In the genomic region with DNA sequence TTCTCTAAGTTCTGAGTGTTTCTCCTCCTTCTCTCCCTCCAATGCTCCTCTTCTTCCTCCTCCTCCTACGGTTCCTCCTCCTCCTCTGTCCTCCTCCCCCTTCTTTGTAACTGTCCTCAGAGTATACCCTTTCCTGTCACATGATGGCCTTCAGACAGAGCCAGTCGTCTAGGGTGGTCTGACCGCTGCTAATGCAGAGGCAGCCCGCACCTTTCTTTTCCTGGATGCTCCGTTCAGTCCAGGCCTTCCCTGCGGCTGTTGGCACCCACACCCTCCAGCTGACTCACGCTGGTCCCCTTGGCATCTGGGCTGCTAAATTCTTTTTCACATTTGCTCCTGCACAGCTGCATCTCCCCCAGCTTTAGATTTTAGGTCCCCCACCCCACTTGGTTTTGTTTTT, we compare ENCODE assay signal across 9 mouse cellular contexts. TPM values are rescaled to one million over a fixed set of nuclear protein-coding genes. Genes with fewer than 3 reads are reported as not detected.
DNase-seq lines count a peak whose midpoint lies in the region; ATAC-seq lines count a peak whose summit lies in the region.
"Had no signal": no experiment of that assay in that cellular context is flagged by ENCODE, and none has a peak within 500 bp of the region (broad histone marks: within the 10 kb centered on the region; RNA-seq: fewer than 3 reads in every experiment).

No protein-coding gene starts in this region.

- 34% methylated on average over 7 of the region's 7 CpGs for WGBS in intestine, embryonic 16.5 days
- 30% methylated on average over 7 of the region's 7 CpGs for WGBS in midbrain, embryonic 13.5 days

- H3K27me3 ChIP-seq in intestine, embryonic 16.5 days (replicated peaks; ENCODE audit: control insufficient read depth, insufficient read depth, low read length) = no peaks in the 10 kb centered on the region
- H3K27me3 ChIP-seq in midbrain, embryonic 13.5 days = no peaks in the 10 kb centered on the region

- H3K4me3 ChIP-seq in intestine, embryonic 16.5 days (ENCODE audit: low read length) = no peak overlapping the region
- no peak overlapping the region for H3K4me3 ChIP-seq in midbrain, embryonic 13.5 days (replicated peaks)

- peak; percentile 22; the same call in 1 of the 2 replicates for ATAC-seq in intestine, embryonic 16.5 days
- no peak for ATAC-seq in midbrain, embryonic 13.5 days

- no peak overlapping the region for H3K4me2 ChIP-seq in intestine, embryonic 16.5 days (ENCODE audit: low read depth, low read length)
- no peak overlapping the region for H3K4me2 ChIP-seq in midbrain, embryonic 13.5 days (replicated peaks)

- no peak overlapping the region for H3K9ac ChIP-seq in intestine, embryonic 16.5 days (ENCODE audit: low read depth, low read length)
- no peak overlapping the region for H3K9ac ChIP-seq in midbrain, embryonic 13.5 days (replicated peaks)

- no peaks in the 10 kb centered on the region for H3K9me3 ChIP-seq in intestine, embryonic 16.5 days (ENCODE audit: control insufficient read depth, low read length)
- H3K9me3 ChIP-seq in midbrain, embryonic 13.5 days = no peaks in the 10 kb centered on the region

- H3K27ac ChIP-seq in intestine, embryonic 16.5 days (ENCODE audit: low read length) = peak overlapping the region; percentile 78
- peak overlapping the region; percentile 61 for H3K27ac ChIP-seq in midbrain, embryonic 13.5 days

- H3K36me3 ChIP-seq in intestine, embryonic 16.5 days (ENCODE audit: control insufficient read depth, insufficient read depth, low read length) = no peaks in the 10 kb centered on the region
- H3K36me3 ChIP-seq in midbrain, embryonic 13.5 days = no peaks in the 10 kb centered on the region

- peak; percentile 65 to 79 for DNase-seq in adrenal gland, adult (ENCODE audit: inconsistent age in 2 of 2, low spot score in 1 of 2)
- DNase-seq in adrenal gland, postnatal 4 days (ENCODE audit: low spot score in 2 of 2) = no peak
- DNase-seq in adrenal gland, postnatal 25 days = peak; percentile 62
- DNase-seq in gastrocnemius, postnatal 10 days = peak; percentile 60
- DNase-seq in spleen, postnatal 14 days (ENCODE audit: low spot score in 2 of 2) = no peak
- DNase-seq in yolk sac, embryonic 10.5 days (ENCODE audit: low spot score) = no peak

- peaks cover 19% of the 10 kb centered on the region for H3K4me1 ChIP-seq in intestine, embryonic 16.5 days (ENCODE audit: control insufficient read depth, insufficient read depth, low read length)
- H3K4me1 ChIP-seq in midbrain, embryonic 13.5 days (replicated peaks) = peaks cover 20% of the 10 kb centered on the region

RNA-seq across cellular contexts. Expression of a gene that starts 9.8 kb away (rescaled TPM):
- total RNA-seq in adrenal gland, postnatal 4 days (2021) = under 1 TPM in 1 of 2 experiments, not detected in 1; 0.76 TPM
- total RNA-seq in adrenal gland, postnatal 25 days (2021) = not detected in 2 replicates
- total RNA-seq in gastrocnemius, postnatal 10 days (2021) = not detected
- polyA plus RNA-seq in intestine, embryonic 16.5 days (2015; fragmentation: Nextera tagmentation; extraction: Ambion mirVana) = not detected in 2 replicates
- not detected in 2 replicates for polyA plus RNA-seq in midbrain, embryonic 13.5 days (2015; fragmentation: Nextera tagmentation; extraction: Ambion mirVana)
- total RNA-seq: heart, postnatal 36 days had no signal

RNA-seq across cellular contexts. Expression of a gene that starts 33.0 kb away (rescaled TPM):
- total RNA-seq in adrenal gland, postnatal 4 days (2021) = 10 to 100 TPM; 74.9 to 76.1 TPM
- 71.1 and 80.0 TPM in 2 replicates for total RNA-seq in adrenal gland, postnatal 25 days (2021)
- 10 to 100 TPM; 29.7 to 36.9 TPM for total RNA-seq in gastrocnemius, postnatal 10 days (2021)
- polyA plus RNA-seq in intestine, embryonic 16.5 days (2015; fragmentation: Nextera tagmentation; extraction: Ambion mirVana) = 3.0 and 3.7 TPM in 2 replicates
- polyA plus RNA-seq in midbrain, embryonic 13.5 days (2015; fragmentation: Nextera tagmentation; extraction: Ambion mirVana) = 7.2 and 8.0 TPM in 2 replicates

RNA-seq across cellular contexts. Expression of a gene that starts 52.0 kb away (rescaled TPM):
- 100 to 1,000 TPM; 103 to 134 TPM for total RNA-seq in adrenal gland, postnatal 4 days (2021)
- 36.4 and 56.3 TPM in 2 replicates for total RNA-seq in adrenal gland, postnatal 25 days (2021)
- total RNA-seq in gastrocnemius, postnatal 10 days (2021) = 10 to 100 TPM; 32.1 to 44.6 TPM
- 149 and 158 TPM in 2 replicates for polyA plus RNA-seq in intestine, embryonic 16.5 days (2015; fragmentation: Nextera tagmentation; extraction: Ambion mirVana)
- polyA plus RNA-seq in midbrain, embryonic 13.5 days (2015; fragmentation: Nextera tagmentation; extraction: Ambion mirVana) = 517 and 614 TPM in 2 replicates

Comparison
In these comparisons a context has a peak if more than half of its experiments do, and no peak if none do; other contexts are left out.
1. DNase-seq: peak in adrenal gland, adult (2 of 2), adrenal gland, postnatal 25 days (single experiment) and gastrocnemius, postnatal 10 days (single experiment); none in adrenal gland, postnatal 4 days (0 of 2), spleen, postnatal 14 days (0 of 2) and yolk sac, embryonic 10.5 days (single experiment).